Mouse (Mus musculus): ENCODE results near the gene 0610037L13Rik. TPM values are rescaled to one million over a fixed set of nuclear protein-coding genes. Genes with fewer than 3 reads are reported as not detected.

0610037L13Rik gene
- 15.0 and 16.5 TPM in 2 replicates for polyA plus RNA-seq (2012; rRNA removed)

GRCm38 (mm10) chr4:107889731-107890432 lies at the start of gene 0610037L13Rik:
0610037L13Rik (plus strand) TSS chr4:107889813.
- peak; percentile 21; the same call in 1 of the 2 replicates for TF ChIP-seq POLR2A (IDR thresholded peaks at IDR 0.05; ENCODE audit: low read depth, low read length)
- TF ChIP-seq CTCF (IDR thresholded peaks at IDR 0.05; ENCODE audit: extremely low read depth, insufficient read depth, insufficient read length, insufficient replicate concordance): no peak

DNA sequence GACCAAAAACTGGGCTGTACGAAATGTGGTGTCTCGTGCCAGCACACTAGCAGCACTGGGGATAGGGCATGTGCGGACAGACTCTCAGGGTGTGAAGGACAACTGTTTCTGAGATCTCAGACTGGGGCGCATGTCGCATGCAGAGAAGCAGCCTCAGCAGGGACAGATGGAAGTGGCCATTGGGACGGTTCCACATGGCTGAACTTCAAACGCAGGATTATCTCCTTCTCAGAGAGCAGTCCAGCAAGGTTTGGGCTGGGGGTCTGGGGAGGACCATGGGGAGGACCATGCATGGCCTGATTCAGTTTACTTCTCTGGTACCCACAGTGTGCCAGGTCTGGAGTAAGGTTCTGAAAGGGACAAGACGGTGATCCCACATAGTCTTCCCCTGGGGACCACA lies 45.9 kb upstream of the 0610037L13Rik start:
- TF ChIP-seq CTCF (IDR thresholded peaks at IDR 0.05; ENCODE audit: extremely low read depth, insufficient read depth, insufficient read length, insufficient replicate concordance) (no peak), POLR2A (IDR thresholded peaks at IDR 0.05; ENCODE audit: low read depth, low read length) (no peak)
- Histone ChIP-seq H3K36me3 (ENCODE audit: control insufficient read depth, insufficient read depth, low read length) (no peaks in the 10 kb centered on the region), H3K4me1 (ENCODE audit: control insufficient read depth, insufficient read depth, insufficient read length) (no peaks in the 10 kb centered on the region), H3K27ac (ENCODE audit: insufficient read depth, low read length) (no peak overlapping the region), H3K4me3 (ENCODE audit: extremely low read depth, insufficient read depth, insufficient read length) (no peak overlapping the region), H3K27me3 (ENCODE audit: control insufficient read depth, insufficient read depth, low read length) (no peaks in the 10 kb centered on the region)
- WGBS: 92% methylated on average over 8 of the region's 8 CpGs
- no peak for DNase-seq (ENCODE audit: low read depth in 1 of 2, low spot score in 2 of 2)

More at GRCm38 (mm10) chr4:107889731-107890432, at the start of gene 0610037L13Rik:
- peak; percentile 93 to 95 for DNase-seq (ENCODE audit: low read depth in 1 of 2, low spot score in 2 of 2)
- H3K36me3 ChIP-seq (ENCODE audit: control insufficient read depth, insufficient read depth, low read length): peaks cover 9% of the 10 kb centered on the region
- H3K4me3 ChIP-seq (ENCODE audit: extremely low read depth, insufficient read depth, insufficient read length): peak within 1 kb of the TSS; percentile 71
- H3K27me3 ChIP-seq (ENCODE audit: control insufficient read depth, insufficient read depth, low read length): no peaks in the 10 kb centered on the region
- peaks cover 2% of the 10 kb centered on the region; the same call in 1 of the 2 replicates for H3K4me1 ChIP-seq (ENCODE audit: control insufficient read depth, insufficient read depth, insufficient read length)
- H3K27ac ChIP-seq (ENCODE audit: insufficient read depth, low read length): peak within 1 kb of the TSS; percentile 87
- under 1% methylated on average over 47 of the region's 48 CpGs for WGBS

DNA sequence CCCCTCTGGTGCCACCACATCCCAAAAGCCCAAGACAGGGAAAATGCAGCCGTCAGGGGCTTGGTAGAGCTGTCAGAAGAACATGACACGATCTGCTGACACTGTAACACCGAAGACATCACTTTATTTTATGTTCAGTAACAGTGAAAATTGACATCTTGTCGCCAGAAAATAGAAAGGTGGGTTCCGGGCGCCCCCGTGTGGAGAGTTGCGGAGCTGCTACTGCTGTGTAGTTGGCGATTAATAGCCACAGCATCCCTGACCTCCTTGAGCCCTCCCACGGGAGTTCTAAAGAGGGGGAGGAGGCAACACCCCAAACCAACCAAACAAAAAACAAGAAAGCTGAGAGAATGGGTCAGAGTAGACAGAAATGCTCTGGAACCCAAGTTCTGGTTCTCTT lies 44.6 kb upstream of the 0610037L13Rik start:
- Histone ChIP-seq H3K4me1 (ENCODE audit: control insufficient read depth, insufficient read depth, insufficient read length) (no peaks in the 10 kb centered on the region), H3K36me3 (ENCODE audit: control insufficient read depth, insufficient read depth, low read length) (no peaks in the 10 kb centered on the region), H3K27me3 (ENCODE audit: control insufficient read depth, insufficient read depth, low read length) (no peaks in the 10 kb centered on the region), H3K27ac (ENCODE audit: insufficient read depth, low read length) (no peak overlapping the region), H3K4me3 (ENCODE audit: extremely low read depth, insufficient read depth, insufficient read length) (no peak overlapping the region)
- WGBS: 2% methylated on average over 10 of the region's 10 CpGs
- peak in 1 of 2 experiments; percentile 64 for DNase-seq (ENCODE audit: low read depth in 1 of 2, low spot score in 2 of 2)
- TF ChIP-seq POLR2A (IDR thresholded peaks at IDR 0.05; ENCODE audit: low read depth, low read length) (no peak), CTCF (IDR thresholded peaks at IDR 0.05; ENCODE audit: extremely low read depth, insufficient read depth, insufficient read length, insufficient replicate concordance) (peak; percentile 89)

- Histone ChIP-seq H3K27ac (ENCODE audit: insufficient read depth, low read length) (no peak overlapping the region), H3K27me3 (ENCODE audit: control insufficient read depth, insufficient read depth, low read length) (no peaks in the 10 kb centered on the region), H3K36me3 (ENCODE audit: control insufficient read depth, insufficient read depth, low read length) (no peaks in the 10 kb centered on the region), H3K4me3 (ENCODE audit: extremely low read depth, insufficient read depth, insufficient read length) (no peak overlapping the region), H3K4me1 (ENCODE audit: control insufficient read depth, insufficient read depth, insufficient read length) (no peaks in the 10 kb centered on the region)
- TF ChIP-seq CTCF (IDR thresholded peaks at IDR 0.05; ENCODE audit: extremely low read depth, insufficient read depth, insufficient read length, insufficient replicate concordance): no peak
- no peak for TF ChIP-seq POLR2A (IDR thresholded peaks at IDR 0.05; ENCODE audit: low read depth, low read length)
- DNase-seq (ENCODE audit: low read depth in 1 of 2, low spot score in 2 of 2): no peak
- WGBS: 87% methylated on average over 7 of the region's 7 CpGs
Observed at GRCm38 (mm10) chr4:107846795-107847194, 42.8 kb upstream of the 0610037L13Rik start.

DNA sequence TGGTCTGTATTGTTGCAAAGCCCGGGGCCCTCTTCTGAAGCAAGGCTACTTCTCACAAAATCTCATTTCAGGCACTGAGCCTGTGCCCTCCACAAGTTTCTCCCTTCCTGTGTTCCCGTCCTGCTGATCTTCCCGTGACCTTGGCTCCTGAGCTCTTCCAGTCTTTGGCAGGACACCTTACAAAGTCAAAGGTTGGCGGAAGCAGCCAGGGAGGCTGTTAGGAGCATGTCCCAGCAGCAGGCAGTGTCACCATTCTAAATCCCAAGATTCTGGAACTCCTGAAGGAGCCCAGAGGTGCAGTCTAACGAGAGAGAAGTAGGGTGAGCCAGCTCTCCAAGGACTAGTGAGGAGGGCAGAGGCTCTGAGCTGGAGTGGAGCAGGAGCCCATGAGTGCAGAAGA lies 41.1 kb upstream of the 0610037L13Rik start:
- H3K36me3 ChIP-seq (ENCODE audit: control insufficient read depth, insufficient read depth, low read length): no peaks in the 10 kb centered on the region
- H3K27me3 ChIP-seq (ENCODE audit: control insufficient read depth, insufficient read depth, low read length): no peaks in the 10 kb centered on the region
- H3K4me3 ChIP-seq (ENCODE audit: extremely low read depth, insufficient read depth, insufficient read length): no peak overlapping the region
- DNase-seq (ENCODE audit: low read depth in 1 of 2, low spot score in 2 of 2): no peak
- 88% methylated on average over 5 of the region's 5 CpGs for WGBS
- TF ChIP-seq POLR2A (IDR thresholded peaks at IDR 0.05; ENCODE audit: low read depth, low read length) (no peak), CTCF (IDR thresholded peaks at IDR 0.05; ENCODE audit: extremely low read depth, insufficient read depth, insufficient read length, insufficient replicate concordance) (no peak)
- H3K4me1 ChIP-seq (ENCODE audit: control insufficient read depth, insufficient read depth, insufficient read length): no peaks in the 10 kb centered on the region
- H3K27ac ChIP-seq (ENCODE audit: insufficient read depth, low read length): no peak overlapping the region

GRCm38 (mm10) chr4:107849621-107850020 lies 40.0 kb upstream of the 0610037L13Rik start:
- no peaks in the 10 kb centered on the region for H3K27me3 ChIP-seq (ENCODE audit: control insufficient read depth, insufficient read depth, low read length)
- H3K27ac ChIP-seq (ENCODE audit: insufficient read depth, low read length): no peak overlapping the region
- DNase-seq (ENCODE audit: low read depth in 1 of 2, low spot score in 2 of 2): no peak
- TF ChIP-seq POLR2A (IDR thresholded peaks at IDR 0.05; ENCODE audit: low read depth, low read length) (no peak), CTCF (IDR thresholded peaks at IDR 0.05; ENCODE audit: extremely low read depth, insufficient read depth, insufficient read length, insufficient replicate concordance) (no peak)
- 73% methylated on average over 9 of the region's 9 CpGs for WGBS
- H3K4me1 ChIP-seq (ENCODE audit: control insufficient read depth, insufficient read depth, insufficient read length): no peaks in the 10 kb centered on the region
- H3K36me3 ChIP-seq (ENCODE audit: control insufficient read depth, insufficient read depth, low read length): no peaks in the 10 kb centered on the region
- no peak overlapping the region for H3K4me3 ChIP-seq (ENCODE audit: extremely low read depth, insufficient read depth, insufficient read length)

GRCm38 (mm10) chr4:107850091-107850490 lies 39.5 kb upstream of the 0610037L13Rik start:
- TF ChIP-seq CTCF (IDR thresholded peaks at IDR 0.05; ENCODE audit: extremely low read depth, insufficient read depth, insufficient read length, insufficient replicate concordance): no peak
- no peak for TF ChIP-seq POLR2A (IDR thresholded peaks at IDR 0.05; ENCODE audit: low read depth, low read length)
- no peaks in the 10 kb centered on the region for H3K27me3 ChIP-seq (ENCODE audit: control insufficient read depth, insufficient read depth, low read length)
- H3K4me1 ChIP-seq (ENCODE audit: control insufficient read depth, insufficient read depth, insufficient read length): no peaks in the 10 kb centered on the region
- DNase-seq (ENCODE audit: low read depth in 1 of 2, low spot score in 2 of 2): no peak
- H3K4me3 ChIP-seq (ENCODE audit: extremely low read depth, insufficient read depth, insufficient read length): no peak overlapping the region
- 89% methylated on average over 8 of the region's 8 CpGs for WGBS
- H3K36me3 ChIP-seq (ENCODE audit: control insufficient read depth, insufficient read depth, low read length): no peaks in the 10 kb centered on the region
- no peak overlapping the region for H3K27ac ChIP-seq (ENCODE audit: insufficient read depth, low read length)

All from spleen, adult 2 months (tissue).